Mouse (Mus musculus): ENCODE data around the gene Prss50. TPM values are rescaled to one million over a fixed set of nuclear protein-coding genes. Genes with fewer than 3 reads are reported as not detected.
A peak's percentile ranks its signal among the peaks of the same experiment; 100 is the strongest.

The Prss50 gene
- polyA plus RNA-seq, 1 experiment from 2014 or later: 0.43 TPM

- H3K9me3 ChIP-seq (ENCODE audit: control insufficient read depth, low read length): no peaks in the 10 kb centered on the region
- H3K4me2 ChIP-seq (ENCODE audit: low read depth, low read length): peak within 1 kb of the TSS; percentile 81
- 16% methylated on average over 12 of the region's 12 CpGs for WGBS
- peak within 1 kb of the TSS; percentile 45 for H3K4me3 ChIP-seq (ENCODE audit: low read depth, low read length)
- no peak for ATAC-seq (ENCODE audit: low read depth)
- no peak within 1 kb of the TSS for H3K27ac ChIP-seq (ENCODE audit: low read depth, low read length)
- H3K4me1 ChIP-seq (ENCODE audit: control insufficient read depth, insufficient read depth, low read length): peaks cover 17% of the 10 kb centered on the region
- H3K9ac ChIP-seq (replicated peaks; ENCODE audit: low read depth, low read length): peak within 1 kb of the TSS; percentile 57
- no peaks in the 10 kb centered on the region for H3K36me3 ChIP-seq (ENCODE audit: control insufficient read depth, insufficient read depth, low read length)
- H3K27me3 ChIP-seq (ENCODE audit: control insufficient read depth, insufficient read depth, low read length): peaks cover 22% of the 10 kb centered on the region
Observed at GRCm38 (mm10) chr9:110879191-110879920, 21.6 kb downstream of the Prss50 start, which contains the start of gene Als2cl. TSS of gene Als2cl (plus strand) at chr9:110879870.

GRCm38 (mm10) chr9:110879998-110880561, 22.3 kb downstream of the Prss50 start, which contains the start of gene Tmie:
TSS of gene Tmie (minus strand) at chr9:110880113.
- no peaks in the 10 kb centered on the region for H3K36me3 ChIP-seq (ENCODE audit: control insufficient read depth, insufficient read depth, low read length)
- peak; percentile 39; the same call in 1 of the 2 replicates for ATAC-seq (ENCODE audit: low read depth)
- H3K9me3 ChIP-seq (ENCODE audit: control insufficient read depth, low read length): no peaks in the 10 kb centered on the region
- no peak within 1 kb of the TSS for H3K27ac ChIP-seq (ENCODE audit: low read depth, low read length)
- H3K4me2 ChIP-seq (ENCODE audit: low read depth, low read length): peak within 1 kb of the TSS; percentile 81
- peaks cover 22% of the 10 kb centered on the region for H3K27me3 ChIP-seq (ENCODE audit: control insufficient read depth, insufficient read depth, low read length)
- H3K9ac ChIP-seq (replicated peaks; ENCODE audit: low read depth, low read length): peak within 1 kb of the TSS; percentile 57
- WGBS: under 1% methylated on average over 51 of the region's 57 CpGs
- peaks cover 10% of the 10 kb centered on the region for H3K4me1 ChIP-seq (ENCODE audit: control insufficient read depth, insufficient read depth, low read length)
- peak within 1 kb of the TSS; percentile 45 for H3K4me3 ChIP-seq (ENCODE audit: low read depth, low read length)

GRCm38 (mm10) chr9:110880772-110881171, 23.0 kb downstream of the Prss50 start:
- Histone ChIP-seq H3K4me2 (ENCODE audit: low read depth, low read length) (peak overlapping the region; percentile 81), H3K36me3 (ENCODE audit: control insufficient read depth, insufficient read depth, low read length) (no peaks in the 10 kb centered on the region), H3K27ac (ENCODE audit: low read depth, low read length) (no peak overlapping the region), H3K4me3 (ENCODE audit: low read depth, low read length) (peak overlapping the region; percentile 45), H3K27me3 (ENCODE audit: control insufficient read depth, insufficient read depth, low read length) (peaks cover 22% of the 10 kb centered on the region), H3K4me1 (ENCODE audit: control insufficient read depth, insufficient read depth, low read length) (peaks cover 6% of the 10 kb centered on the region), H3K9ac (replicated peaks; ENCODE audit: low read depth, low read length) (no peak overlapping the region), H3K9me3 (ENCODE audit: control insufficient read depth, low read length) (no peaks in the 10 kb centered on the region)
- no peak for ATAC-seq (ENCODE audit: low read depth)
- WGBS: 72% methylated on average over 4 of the region's 4 CpGs

GRCm38 (mm10) chr9:110881953-110882352, 24.2 kb downstream of the Prss50 start:
- Histone ChIP-seq H3K9ac (replicated peaks; ENCODE audit: low read depth, low read length) (no peak overlapping the region), H3K4me1 (ENCODE audit: control insufficient read depth, insufficient read depth, low read length) (peaks cover 6% of the 10 kb centered on the region), H3K4me2 (ENCODE audit: low read depth, low read length) (no peak overlapping the region), H3K9me3 (ENCODE audit: control insufficient read depth, low read length) (no peaks in the 10 kb centered on the region), H3K27me3 (ENCODE audit: control insufficient read depth, insufficient read depth, low read length) (peaks cover 22% of the 10 kb centered on the region), H3K36me3 (ENCODE audit: control insufficient read depth, insufficient read depth, low read length) (no peaks in the 10 kb centered on the region), H3K27ac (ENCODE audit: low read depth, low read length) (no peak overlapping the region), H3K4me3 (ENCODE audit: low read depth, low read length) (no peak overlapping the region)
- no peak for ATAC-seq (ENCODE audit: low read depth)
- 78% methylated on average over 7 of the region's 7 CpGs for WGBS

DNA sequence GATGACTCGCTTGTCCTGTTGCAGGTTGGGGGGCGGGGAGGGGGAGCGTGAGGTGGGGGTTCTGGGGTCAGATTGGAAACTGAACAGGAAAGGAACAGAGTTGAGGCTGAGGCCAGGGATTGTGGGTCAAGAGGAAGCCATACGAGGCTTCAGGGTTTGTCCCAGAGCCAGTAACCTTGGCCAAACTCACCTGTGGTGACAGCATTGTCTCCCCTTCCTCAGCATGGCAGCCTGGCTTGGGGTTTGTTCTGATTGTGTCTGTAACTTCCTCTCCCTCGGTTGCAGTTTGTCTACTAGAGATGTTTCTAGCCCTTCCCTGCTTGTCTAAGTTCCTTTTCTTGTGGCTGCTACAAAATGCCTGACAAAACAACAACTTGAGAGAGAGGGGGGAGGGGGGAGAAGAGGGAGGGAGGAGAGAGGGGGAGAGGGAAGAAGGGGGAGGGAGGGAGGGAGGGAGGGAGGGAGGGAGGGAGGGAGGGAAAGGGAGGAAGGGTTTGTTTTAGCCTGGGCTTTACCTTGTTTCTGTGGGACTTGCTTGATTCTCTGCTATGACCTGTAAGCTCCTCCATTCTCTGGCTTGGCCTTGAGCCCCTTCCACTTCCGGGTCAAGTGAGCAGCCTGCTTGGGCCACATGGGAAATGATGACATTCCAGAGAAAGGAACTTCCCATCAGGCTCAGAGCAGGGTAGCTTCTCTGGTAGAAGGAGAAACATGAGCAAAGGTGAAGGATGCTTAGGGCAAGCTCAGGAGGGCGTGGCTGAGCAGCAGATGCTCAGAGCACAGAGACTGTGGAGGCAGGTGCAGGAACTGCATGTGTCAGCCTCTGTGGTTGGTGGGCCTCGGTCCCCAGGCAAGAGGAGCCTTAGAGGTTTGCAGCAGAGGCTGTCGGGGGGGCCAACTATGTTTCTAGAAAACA, 29.9 kb downstream of the Prss50 start:
- 71% methylated on average over 9 of the region's 9 CpGs for whole genome bisulfite sequencing

DNA sequence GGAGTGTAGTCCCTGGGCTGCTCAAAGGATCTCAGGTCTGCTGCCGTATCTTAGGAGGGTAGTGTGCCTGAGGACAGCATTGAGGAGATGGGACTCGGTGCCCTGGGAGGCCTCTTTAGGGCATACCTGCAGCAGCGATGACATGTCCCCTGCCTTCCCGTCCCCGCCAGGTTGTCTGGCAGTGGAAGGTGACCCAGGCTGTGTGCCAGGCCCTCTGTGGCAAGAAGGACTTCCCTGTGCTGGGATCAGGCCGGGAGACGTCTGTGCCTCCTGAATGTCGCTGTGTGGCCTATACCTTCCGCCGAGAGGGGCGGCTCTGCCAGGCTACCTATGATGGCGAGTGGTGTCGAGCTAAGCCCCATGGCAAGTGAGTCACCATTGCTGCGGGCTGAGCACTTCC, 31.2 kb downstream of the Prss50 start:
- Histone ChIP-seq H3K9me3 (ENCODE audit: control insufficient read depth, low read length) (no peaks in the 10 kb centered on the region), H3K9ac (replicated peaks; ENCODE audit: low read depth, low read length) (no peak overlapping the region), H3K4me1 (ENCODE audit: control insufficient read depth, insufficient read depth, low read length) (no peaks in the 10 kb centered on the region), H3K36me3 (ENCODE audit: control insufficient read depth, insufficient read depth, low read length) (no peaks in the 10 kb centered on the region), H3K27me3 (ENCODE audit: control insufficient read depth, insufficient read depth, low read length) (no peaks in the 10 kb centered on the region), H3K4me3 (ENCODE audit: low read depth, low read length) (no peak overlapping the region), H3K27ac (ENCODE audit: low read depth, low read length) (no peak overlapping the region), H3K4me2 (ENCODE audit: low read depth, low read length) (no peak overlapping the region)
- WGBS: 96% methylated on average over 14 of the region's 14 CpGs
- ATAC-seq (ENCODE audit: low read depth): no peak

More for the DNA sequence above, 29.9 kb downstream of the Prss50 start:
- Histone ChIP-seq H3K4me3 (ENCODE audit: low read depth, low read length) (no peak overlapping the region), H3K27me3 (ENCODE audit: control insufficient read depth, insufficient read depth, low read length) (no peaks in the 10 kb centered on the region), H3K4me2 (ENCODE audit: low read depth, low read length) (no peak overlapping the region), H3K36me3 (ENCODE audit: control insufficient read depth, insufficient read depth, low read length) (no peaks in the 10 kb centered on the region), H3K9ac (replicated peaks; ENCODE audit: low read depth, low read length) (no peak overlapping the region), H3K4me1 (ENCODE audit: control insufficient read depth, insufficient read depth, low read length) (no peaks in the 10 kb centered on the region), H3K27ac (ENCODE audit: low read depth, low read length) (no peak overlapping the region), H3K9me3 (ENCODE audit: control insufficient read depth, low read length) (no peaks in the 10 kb centered on the region)
- ATAC-seq (ENCODE audit: low read depth): no peak

GRCm38 (mm10) chr9:110890026-110890783, 32.4 kb downstream of the Prss50 start:
- Histone ChIP-seq H3K27me3 (ENCODE audit: control insufficient read depth, insufficient read depth, low read length) (no peaks in the 10 kb centered on the region), H3K36me3 (ENCODE audit: control insufficient read depth, insufficient read depth, low read length) (no peaks in the 10 kb centered on the region), H3K4me3 (ENCODE audit: low read depth, low read length) (no peak overlapping the region), H3K9ac (replicated peaks; ENCODE audit: low read depth, low read length) (no peak overlapping the region), H3K27ac (ENCODE audit: low read depth, low read length) (no peak overlapping the region), H3K9me3 (ENCODE audit: control insufficient read depth, low read length) (no peaks in the 10 kb centered on the region), H3K4me1 (ENCODE audit: control insufficient read depth, insufficient read depth, low read length) (no peaks in the 10 kb centered on the region), H3K4me2 (ENCODE audit: low read depth, low read length) (no peak overlapping the region)
- no peak for ATAC-seq (ENCODE audit: low read depth)
- 16% methylated on average over 17 of the region's 21 CpGs for WGBS

DNA sequence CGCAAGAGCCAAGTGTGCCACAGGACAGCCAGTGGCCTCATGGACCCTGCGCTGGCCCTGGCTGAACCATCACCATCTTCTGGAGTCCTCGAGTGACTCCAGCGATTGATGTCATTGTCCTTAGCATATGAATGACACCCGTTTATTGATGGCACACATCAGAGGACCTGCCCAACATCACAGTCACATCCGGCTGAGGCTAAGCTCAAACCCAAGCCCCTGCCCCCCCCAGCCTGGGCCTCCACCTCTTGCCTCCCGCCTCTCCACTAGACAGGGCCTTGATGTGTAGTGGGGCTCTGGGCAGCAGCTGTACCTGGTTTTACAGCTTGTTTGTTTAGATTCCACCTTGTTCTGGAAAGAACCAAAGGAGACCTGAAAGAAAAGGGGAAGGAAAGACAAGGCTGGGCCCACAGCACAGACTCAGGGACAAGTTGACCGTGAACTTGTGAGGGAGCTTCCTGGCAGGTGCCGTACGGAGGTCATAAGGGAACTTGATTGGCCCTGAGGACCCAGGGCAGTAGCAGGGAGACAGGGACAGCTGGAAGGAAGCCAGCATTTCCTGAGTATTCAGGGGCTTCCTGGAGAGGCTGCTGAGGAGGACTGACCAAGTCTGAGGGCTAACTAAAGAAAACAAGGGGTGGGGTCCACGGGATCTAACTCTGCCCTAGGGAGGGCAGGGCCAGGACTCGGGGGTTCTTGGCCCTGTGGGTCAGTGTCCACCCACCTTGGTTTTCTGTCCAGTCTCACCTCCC, 33.5 kb downstream of the Prss50 start:
- 77% methylated on average over 12 of the region's 12 CpGs for WGBS

More for the DNA sequence above, 33.5 kb downstream of the Prss50 start:
- Histone ChIP-seq H3K9me3 (ENCODE audit: control insufficient read depth, low read length) (no peaks in the 10 kb centered on the region), H3K4me1 (ENCODE audit: control insufficient read depth, insufficient read depth, low read length) (no peaks in the 10 kb centered on the region), H3K27me3 (ENCODE audit: control insufficient read depth, insufficient read depth, low read length) (no peaks in the 10 kb centered on the region), H3K27ac (ENCODE audit: low read depth, low read length) (no peak overlapping the region), H3K4me2 (ENCODE audit: low read depth, low read length) (no peak overlapping the region), H3K36me3 (ENCODE audit: control insufficient read depth, insufficient read depth, low read length) (no peaks in the 10 kb centered on the region), H3K4me3 (ENCODE audit: low read depth, low read length) (no peak overlapping the region), H3K9ac (replicated peaks; ENCODE audit: low read depth, low read length) (no peak overlapping the region)
- no peak for ATAC-seq (ENCODE audit: low read depth)

Measured in neural tube, embryonic 14.5 days (tissue).